Mouse (Mus musculus) hindbrain, embryonic 13.5 days (tissue): ENCODE results near the gene Myl4. TPM values are rescaled to one million over a fixed set of nuclear protein-coding genes. Genes with fewer than 3 reads are reported as not detected.

Source experiments
- ATAC-seq: fragments of 200-750 bp; cut with Nextera tagmentation; 2 replicates; pipeline ENCODE4 v1.8.0; 2017; ENCODE audit warnings: moderate TSS enrichment; ENCODE audit not compliant: low FRiP score
- H3K27ac ChIP-seq: fragments of 300-500 bp; sonication (generic); 2 replicates; pipeline ENCODE4 v1.5.1; 2015; ENCODE audit warnings: inconsistent platforms, mild to moderate bottlenecking, moderate library complexity
- H3K27me3 ChIP-seq: fragments of 300-500 bp; sonication (generic); 2 replicates; pipeline ENCODE4 v1.6.1; 2015; ENCODE audit warnings: mild to moderate bottlenecking, inconsistent platforms
- H3K36me3 ChIP-seq: fragments of 300-500 bp; sonication (generic); 2 replicates; pipeline ENCODE4 v1.6.1; 2015; ENCODE audit warnings: mild to moderate bottlenecking, inconsistent platforms
- H3K4me1 ChIP-seq: fragments of 300-500 bp; sonication (generic); replicated peaks from 2 replicates; pipeline ENCODE4 v1.6.1; 2015; ENCODE audit warnings: inconsistent platforms
- H3K4me2 ChIP-seq: fragments of 300-500 bp; sonication (generic); 2 replicates; pipeline ENCODE4 v1.6.1; 2015; ENCODE audit warnings: inconsistent platforms, mild to moderate bottlenecking, moderate library complexity
- H3K4me3 ChIP-seq: fragments of 300-500 bp; sonication (generic); 2 replicates; pipeline ENCODE4 v1.5.1; 2015; ENCODE audit warnings: mild to moderate bottlenecking, inconsistent platforms
- H3K9ac ChIP-seq: fragments of 300-500 bp; sonication (generic); 2 replicates; pipeline ENCODE4 v1.6.1; 2015; ENCODE audit warnings: mild to moderate bottlenecking, inconsistent platforms
- H3K9me3 ChIP-seq: fragments of 300-500 bp; sonication (generic); 2 replicates; pipeline ENCODE4 v1.6.1; 2016; ENCODE audit warnings: inconsistent platforms
- WGBS: fragments of 180-500 bp; shearing (Covaris S2); methylation state at CpG from one replicate; pipeline ENCODE4 v1.1.7; 2015; 5-methylcytosine and 5-hydroxymethylcytosine counted together
- polyA plus RNA-seq: library from polyadenylated mRNA; unstranded; fragments of >200 nt; fragmentation: Nextera tagmentation; extraction: Ambion mirVana; gene quantifications from 2 replicates; pipeline ENCODE4 v1.2.1, GENCODE M21; 2015

The Myl4 gene
- polyA plus RNA-seq, 1 experiment from 2014 or later: 6.7 TPM

GRCm38 (mm10) chr11:104572566-104572965 lies 22.1 kb downstream of the Myl4 start:
- no peak for ATAC-seq
- H3K4me1 ChIP-seq: peaks cover 5% of the 10 kb centered on the region; the same call in 1 of the 2 replicates
- H3K4me3 ChIP-seq: no peak overlapping the region
- no peak overlapping the region for H3K4me2 ChIP-seq
- H3K36me3 ChIP-seq: no peaks in the 10 kb centered on the region
- peaks cover 13% of the 10 kb centered on the region for H3K27me3 ChIP-seq
- 55% methylated on average over 2 of the region's 2 CpGs for WGBS
- no peak overlapping the region for H3K27ac ChIP-seq
- 0 out of 2 replicates have a peak, but pooled peaks cover 3% of the 10 kb centered on the region for H3K9me3 ChIP-seq
- H3K9ac ChIP-seq: no peak overlapping the region

GRCm38 (mm10) chr11:104576772-104577612 lies 26.5 kb downstream of the Myl4 start:
- 58% methylated on average over 10 of the region's 10 CpGs for WGBS
- no peak overlapping the region for H3K4me2 ChIP-seq
- H3K27me3 ChIP-seq: peaks cover 13% of the 10 kb centered on the region
- no peak overlapping the region for H3K9ac ChIP-seq
- H3K36me3 ChIP-seq: no peaks in the 10 kb centered on the region
- no peaks in the 10 kb centered on the region for H3K4me1 ChIP-seq
- no peak overlapping the region for H3K4me3 ChIP-seq
- no peak for ATAC-seq
- no peak overlapping the region for H3K27ac ChIP-seq
- no peaks in the 10 kb centered on the region for H3K9me3 ChIP-seq

- Histone ChIP-seq H3K27ac (no peak overlapping the region), H3K4me1 (no peaks in the 10 kb centered on the region), H3K27me3 (peaks cover 7% of the 10 kb centered on the region; the same call in 1 of the 2 replicates), H3K4me2 (no peak overlapping the region), H3K4me3 (no peak overlapping the region), H3K9me3 (no peaks in the 10 kb centered on the region), H3K9ac (no peak overlapping the region), H3K36me3 (no peaks in the 10 kb centered on the region)
- ATAC-seq: no peak
- WGBS: 43% methylated on average over 5 of the region's 5 CpGs
These were observed 27.6 kb downstream of the Myl4 start for GRCm38 (mm10) chr11:104578074-104578473.

GRCm38 (mm10) chr11:104579084-104579483 lies 28.6 kb downstream of the Myl4 start:
- no peak for ATAC-seq
- Histone ChIP-seq H3K27ac (no peak overlapping the region), H3K4me1 (no peaks in the 10 kb centered on the region), H3K4me2 (no peak overlapping the region), H3K27me3 (peaks cover 2% of the 10 kb centered on the region; the same call in 1 of the 2 replicates), H3K4me3 (no peak overlapping the region), H3K9me3 (no peaks in the 10 kb centered on the region), H3K36me3 (no peaks in the 10 kb centered on the region), H3K9ac (no peak overlapping the region)
- 88% methylated on average over 9 of the region's 9 CpGs for WGBS

GRCm38 (mm10) chr11:104579575-104579974 lies 29.1 kb downstream of the Myl4 start:
- Histone ChIP-seq H3K4me1 (no peaks in the 10 kb centered on the region), H3K27ac (no peak overlapping the region)
- WGBS: 91% methylated on average over 8 of the region's 8 CpGs

GRCm38 (mm10) chr11:104580091-104580490 lies 29.6 kb downstream of the Myl4 start:
- H3K9ac ChIP-seq: no peak overlapping the region
- no peak overlapping the region for H3K27ac ChIP-seq
- WGBS: 63% methylated on average over 6 of the region's 6 CpGs
- H3K9me3 ChIP-seq: no peaks in the 10 kb centered on the region
- H3K4me3 ChIP-seq: no peak overlapping the region
- ATAC-seq: no peak
- no peak overlapping the region for H3K4me2 ChIP-seq
- peaks cover 2% of the 10 kb centered on the region; the same call in 1 of the 2 replicates for H3K27me3 ChIP-seq
- H3K4me1 ChIP-seq: no peaks in the 10 kb centered on the region
- H3K36me3 ChIP-seq: no peaks in the 10 kb centered on the region

More at GRCm38 (mm10) chr11:104579575-104579974, 29.1 kb downstream of the Myl4 start:
- H3K9ac ChIP-seq: no peak overlapping the region
- H3K27me3 ChIP-seq: peaks cover 2% of the 10 kb centered on the region; the same call in 1 of the 2 replicates
- no peak for ATAC-seq
- no peak overlapping the region for H3K4me3 ChIP-seq
- H3K4me2 ChIP-seq: no peak overlapping the region
- H3K9me3 ChIP-seq: no peaks in the 10 kb centered on the region
- H3K36me3 ChIP-seq: no peaks in the 10 kb centered on the region

- H3K9me3 ChIP-seq: no peaks in the 10 kb centered on the region
- WGBS: 92% methylated on average over 5 of the region's 5 CpGs
- no peak overlapping the region for H3K27ac ChIP-seq
- no peak overlapping the region for H3K4me3 ChIP-seq
- ATAC-seq: no peak
- H3K9ac ChIP-seq: no peak overlapping the region
- H3K4me2 ChIP-seq: no peak overlapping the region
- H3K36me3 ChIP-seq: no peaks in the 10 kb centered on the region
- peaks cover 2% of the 10 kb centered on the region; the same call in 1 of the 2 replicates for H3K27me3 ChIP-seq
- no peaks in the 10 kb centered on the region for H3K4me1 ChIP-seq
These were observed 30.1 kb downstream of the Myl4 start for GRCm38 (mm10) chr11:104580606-104581005.

- Histone ChIP-seq H3K27me3 (peaks cover 1% of the 10 kb centered on the region; the same call in 1 of the 2 replicates), H3K36me3 (no peaks in the 10 kb centered on the region), H3K4me2 (no peak overlapping the region), H3K4me3 (no peak overlapping the region), H3K4me1 (no peaks in the 10 kb centered on the region), H3K9ac (no peak overlapping the region), H3K27ac (no peak overlapping the region), H3K9me3 (no peaks in the 10 kb centered on the region)
- ATAC-seq: no peak
- WGBS: 72% methylated on average over 18 of the region's 18 CpGs
These were observed 31.2 kb downstream of the Myl4 start for GRCm38 (mm10) chr11:104581446-104582307.

GRCm38 (mm10) chr11:104582308-104582606 lies 31.8 kb downstream of the Myl4 start:
- Histone ChIP-seq H3K27me3 (no peaks in the 10 kb centered on the region), H3K4me3 (no peak overlapping the region), H3K9me3 (no peaks in the 10 kb centered on the region), H3K27ac (no peak overlapping the region), H3K4me2 (no peak overlapping the region), H3K36me3 (no peaks in the 10 kb centered on the region), H3K4me1 (no peaks in the 10 kb centered on the region), H3K9ac (no peak overlapping the region)
- 94% methylated on average over 2 of the region's 2 CpGs for WGBS
- ATAC-seq: no peak

GRCm38 (mm10) chr11:104582630-104583364 lies 32.3 kb downstream of the Myl4 start:
- Histone ChIP-seq H3K9ac (no peak overlapping the region), H3K9me3 (no peaks in the 10 kb centered on the region), H3K4me3 (no peak overlapping the region), H3K4me1 (no peaks in the 10 kb centered on the region), H3K27me3 (no peaks in the 10 kb centered on the region), H3K4me2 (no peak overlapping the region), H3K36me3 (no peaks in the 10 kb centered on the region), H3K27ac (no peak overlapping the region)
- 61% methylated on average over 13 of the region's 13 CpGs for WGBS
- ATAC-seq: no peak

- 0 out of 2 replicates have a peak, but pooled peaks cover 5% of the 10 kb centered on the region for H3K9me3 ChIP-seq
- no peaks in the 10 kb centered on the region for H3K4me1 ChIP-seq
- H3K4me2 ChIP-seq: no peak overlapping the region
- H3K27me3 ChIP-seq: no peaks in the 10 kb centered on the region
- H3K36me3 ChIP-seq: no peaks in the 10 kb centered on the region
- H3K27ac ChIP-seq: no peak overlapping the region
- H3K9ac ChIP-seq: no peak overlapping the region
- H3K4me3 ChIP-seq: no peak overlapping the region
- 83% methylated on average over 5 of the region's 5 CpGs for WGBS
- ATAC-seq: no peak
These were observed 35.0 kb downstream of the Myl4 start for GRCm38 (mm10) chr11:104585495-104585894.

- H3K4me3 ChIP-seq: no peak overlapping the region
- no peak overlapping the region for H3K9ac ChIP-seq
- H3K4me1 ChIP-seq: no peaks in the 10 kb centered on the region
- no peak overlapping the region for H3K4me2 ChIP-seq
- ATAC-seq: no peak
- H3K27ac ChIP-seq: no peak overlapping the region
- no peaks in the 10 kb centered on the region for H3K27me3 ChIP-seq
- 96% methylated on average over 9 of the region's 9 CpGs for WGBS
- no peaks in the 10 kb centered on the region for H3K36me3 ChIP-seq
- H3K9me3 ChIP-seq: 0 out of 2 replicates have a peak, but pooled peaks cover 5% of the 10 kb centered on the region
These were observed 37.4 kb downstream of the Myl4 start for GRCm38 (mm10) chr11:104587904-104588303.
